Mouse (Mus musculus) embryonic facial prominence, embryonic 12.5 days (tissue): Measurements from ENCODE around the gene Plce1. TPM values are rescaled to one million over a fixed set of nuclear protein-coding genes. Genes with fewer than 3 reads are reported as not detected.

ENCODE experiments used
- ATAC-seq: fragments of 200-750 bp; cut with Nextera tagmentation; 2 replicates; pipeline ENCODE4 v1.8.0; 2017; ENCODE audit not compliant: insufficient number of reproducible peaks, insufficient read depth, low FRiP score, low TSS enrichment
- H3K27ac ChIP-seq: fragments of 300-500 bp; sonication (generic); 2 replicates; pipeline ENCODE4 v1.5.1; 2016; ENCODE audit warnings: mild to moderate bottlenecking
- H3K27me3 ChIP-seq: fragments of 300-500 bp; sonication (generic); 2 replicates; pipeline ENCODE4 v1.6.1; 2016; ENCODE audit warnings: mild to moderate bottlenecking, moderate library complexity
- H3K36me3 ChIP-seq: fragments of 300-500 bp; sonication (generic); 2 replicates; pipeline ENCODE4 v1.6.1; 2016; ENCODE audit warnings: mild to moderate bottlenecking
- H3K4me1 ChIP-seq: fragments of 300-500 bp; sonication (generic); 2 replicates; pipeline ENCODE4 v1.6.1; 2016
- H3K4me2 ChIP-seq: fragments of 300-500 bp; sonication (generic); replicated peaks from 2 replicates; pipeline ENCODE4 v1.6.1; 2016; ENCODE audit warnings: mild to moderate bottlenecking, moderate library complexity
- H3K4me3 ChIP-seq: fragments of 300-500 bp; sonication (generic); 2 replicates; pipeline ENCODE4 v1.5.1; 2016; ENCODE audit warnings: mild to moderate bottlenecking
- H3K9ac ChIP-seq: fragments of 300-500 bp; sonication (generic); 2 replicates; pipeline ENCODE4 v1.6.1; 2016; ENCODE audit warnings: mild to moderate bottlenecking, moderate library complexity
- H3K9me3 ChIP-seq: fragments of 300-500 bp; sonication (generic); 2 replicates; pipeline ENCODE4 v1.6.1; 2016; ENCODE audit warnings: mild to moderate bottlenecking, moderate library complexity
- WGBS: fragments of 180-500 bp; shearing (Covaris S2); methylation state at CpG from one replicate; pipeline ENCODE4 v1.1.7; 2016; 5-methylcytosine and 5-hydroxymethylcytosine counted together
- polyA plus RNA-seq: library from polyadenylated mRNA; unstranded; fragments of >200 nt; fragmentation: Nextera tagmentation; extraction: Ambion mirVana; gene quantifications from 2 replicates; pipeline ENCODE4 v1.2.1, GENCODE M21; 2016

Gene Plce1
- polyA plus RNA-seq, 1 experiment from 2014 or later, result 4.7 TPM

DNA sequence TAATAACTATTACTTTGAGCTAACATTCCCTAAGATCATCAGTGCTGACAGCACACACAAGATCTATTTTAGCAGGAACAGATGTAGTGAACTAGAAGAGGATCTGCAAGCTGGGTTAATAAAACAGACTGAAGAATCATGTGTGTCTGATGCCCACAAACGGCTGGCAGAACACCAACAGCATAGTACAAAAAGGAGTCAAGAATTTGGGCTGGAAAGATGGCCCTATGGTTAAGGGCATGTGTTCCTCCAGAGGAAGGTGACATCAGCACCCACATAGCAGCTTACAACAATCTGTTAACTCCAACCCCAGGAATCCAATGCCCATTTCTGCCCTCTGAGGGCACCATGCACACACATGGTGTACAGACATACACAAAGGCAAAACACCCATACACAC is 317.4 kb downstream of the Plce1 start:
- H3K4me3 ChIP-seq, result no peak overlapping the region
- no peak overlapping the region for H3K9ac ChIP-seq
- H3K36me3 ChIP-seq, result peaks cover 69% of the 10 kb centered on the region
- H3K27ac ChIP-seq, result no peak overlapping the region
- no peaks in the 10 kb centered on the region for H3K9me3 ChIP-seq
- H3K4me1 ChIP-seq, result no peaks in the 10 kb centered on the region
- no peak overlapping the region for H3K4me2 ChIP-seq
- 96% methylated on average over 1 of the region's 1 CpGs for WGBS
- no peaks in the 10 kb centered on the region for H3K27me3 ChIP-seq
- no peak for ATAC-seq

DNA sequence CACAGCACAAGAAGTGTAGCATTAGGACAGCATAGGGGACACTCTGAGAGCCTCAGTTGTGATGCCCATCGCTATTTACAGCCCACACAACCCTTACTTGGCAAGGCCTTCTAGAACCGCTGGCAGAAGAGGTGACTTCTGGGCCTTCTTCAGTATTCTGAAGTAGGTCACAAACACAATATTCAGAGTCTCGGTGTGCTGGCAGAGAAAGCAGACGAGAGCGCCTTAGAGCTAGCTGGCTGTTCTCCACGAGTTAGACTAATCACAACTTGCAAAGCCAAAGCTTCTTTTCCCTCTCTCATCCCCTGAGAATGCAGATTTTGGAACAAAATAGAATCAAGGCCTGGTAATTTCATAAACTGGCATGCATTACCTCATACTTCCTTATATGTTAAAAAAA is 317.9 kb downstream of the Plce1 start:
- Histone ChIP-seq H3K9ac (no peak overlapping the region), H3K27me3 (no peaks in the 10 kb centered on the region), H3K4me2 (no peak overlapping the region), H3K9me3 (no peaks in the 10 kb centered on the region), H3K4me1 (no peaks in the 10 kb centered on the region), H3K36me3 (peaks cover 69% of the 10 kb centered on the region), H3K27ac (no peak overlapping the region), H3K4me3 (no peak overlapping the region)
- ATAC-seq, result no peak
- WGBS, result 92% methylated on average over 6 of the region's 6 CpGs

DNA sequence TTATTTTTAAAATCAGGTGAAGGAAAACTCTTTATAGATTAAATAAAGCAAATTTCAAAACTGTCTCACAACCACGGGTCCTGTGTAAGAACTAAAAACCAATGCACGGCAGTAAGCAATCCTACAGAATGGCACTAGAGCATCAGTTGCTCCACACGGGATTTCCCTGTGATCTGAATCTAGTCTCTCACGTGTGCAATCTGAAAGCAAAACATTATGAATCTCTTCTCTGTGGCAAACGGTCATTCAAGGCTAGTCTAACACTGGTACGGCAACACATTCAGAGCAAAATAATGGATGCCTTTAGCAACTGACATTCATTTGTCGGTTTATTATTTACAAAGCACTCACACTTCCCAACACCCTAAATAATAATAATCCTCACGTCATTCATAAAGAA is 337.3 kb downstream of the Plce1 start:
- 38% methylated on average over 8 of the region's 8 CpGs for WGBS
- Histone ChIP-seq H3K4me2 (peak overlapping the region; percentile 75), H3K27ac (no peak overlapping the region), H3K4me1 (peaks cover 11% of the 10 kb centered on the region; the same call in 1 of the 2 replicates), H3K27me3 (no peaks in the 10 kb centered on the region), H3K36me3 (peaks cover 25% of the 10 kb centered on the region), H3K9ac (peak overlapping the region; percentile 72), H3K9me3 (no peaks in the 10 kb centered on the region), H3K4me3 (peak overlapping the region; percentile 76)
- no peak for ATAC-seq

DNA sequence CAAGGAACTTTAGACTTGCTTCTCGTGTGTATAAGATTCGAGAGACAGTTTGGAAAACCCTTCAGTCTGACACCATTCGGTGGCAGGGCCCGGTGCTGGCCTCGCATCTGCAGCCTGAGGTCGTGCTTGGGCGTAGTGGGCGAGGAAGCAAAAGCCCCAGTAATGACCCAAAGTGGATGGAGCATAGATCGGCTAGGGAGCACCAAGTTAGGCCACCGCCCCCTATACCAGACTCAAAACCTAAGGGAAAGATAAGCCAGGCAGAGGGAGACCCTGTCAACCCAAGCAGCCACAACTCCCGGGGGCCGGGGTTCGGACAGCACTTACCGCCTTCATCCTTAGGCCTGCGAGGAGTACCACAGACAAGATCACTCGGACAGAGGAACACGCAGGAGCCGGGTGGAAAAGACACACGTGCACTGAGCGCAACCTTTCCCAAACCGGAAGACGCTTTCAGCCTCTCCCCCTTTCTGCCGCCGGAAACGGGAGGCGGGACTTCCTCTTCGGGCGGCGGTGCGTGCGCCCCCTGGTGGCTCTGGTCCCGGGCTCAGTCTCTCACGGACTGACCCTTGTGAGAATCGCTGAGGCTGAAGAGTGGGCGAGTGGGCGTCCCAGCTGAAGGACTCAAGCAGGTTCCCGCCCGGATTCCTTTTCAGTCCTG is 338.0 kb downstream of the Plce1 start, which contains the start of gene Noc3l:
Gene Noc3l (minus strand): TSS at position 472 of the 661 bp plus-strand sequence.
- H3K4me2 ChIP-seq, result peak within 1 kb of the TSS; percentile 75
- ATAC-seq, result peak; percentile 96
- H3K4me3 ChIP-seq, result peak within 1 kb of the TSS; percentile 76
- H3K27me3 ChIP-seq, result no peaks in the 10 kb centered on the region
- peak within 1 kb of the TSS; percentile 72 for H3K9ac ChIP-seq
- peaks cover 23% of the 10 kb centered on the region for H3K36me3 ChIP-seq
- 0 out of 2 replicates have a peak within 1 kb of the TSS, but pooled peaks have one; percentile 12 for H3K27ac ChIP-seq
- H3K4me1 ChIP-seq, result peaks cover 11% of the 10 kb centered on the region; the same call in 1 of the 2 replicates
- under 1% methylated on average over 38 of the region's 38 CpGs for WGBS
- no peaks in the 10 kb centered on the region for H3K9me3 ChIP-seq

DNA sequence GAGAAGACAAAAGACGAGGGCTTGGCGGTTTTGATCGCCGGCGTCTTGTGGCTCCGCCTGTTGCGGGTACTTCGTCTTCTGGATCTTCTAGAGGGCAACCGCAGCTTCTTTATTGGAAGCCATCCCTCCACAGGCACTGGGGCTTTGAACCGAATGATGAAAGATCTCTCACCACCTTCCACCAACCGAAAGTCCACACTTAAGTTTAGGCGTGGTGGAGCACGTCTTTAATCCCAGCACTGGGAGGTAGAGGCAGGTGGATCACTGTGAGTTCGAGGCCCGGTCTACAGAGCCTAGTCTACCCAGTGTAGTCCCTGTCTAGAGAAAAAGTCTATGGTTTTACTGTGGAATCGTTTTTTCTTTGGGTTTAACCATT is 338.5 kb downstream of the Plce1 start:
- H3K27ac ChIP-seq, result 0 out of 2 replicates have a peak overlapping the region, but pooled peaks have one; percentile 12
- H3K9me3 ChIP-seq, result no peaks in the 10 kb centered on the region
- H3K4me1 ChIP-seq, result peaks cover 11% of the 10 kb centered on the region; the same call in 1 of the 2 replicates
- H3K9ac ChIP-seq, result peak overlapping the region; percentile 50
- peaks cover 17% of the 10 kb centered on the region for H3K36me3 ChIP-seq
- WGBS, result 15% methylated on average over 16 of the region's 16 CpGs
- H3K4me3 ChIP-seq, result peak overlapping the region; percentile 76
- peak overlapping the region; percentile 75 for H3K4me2 ChIP-seq
- no peak for ATAC-seq
- H3K27me3 ChIP-seq, result no peaks in the 10 kb centered on the region

DNA sequence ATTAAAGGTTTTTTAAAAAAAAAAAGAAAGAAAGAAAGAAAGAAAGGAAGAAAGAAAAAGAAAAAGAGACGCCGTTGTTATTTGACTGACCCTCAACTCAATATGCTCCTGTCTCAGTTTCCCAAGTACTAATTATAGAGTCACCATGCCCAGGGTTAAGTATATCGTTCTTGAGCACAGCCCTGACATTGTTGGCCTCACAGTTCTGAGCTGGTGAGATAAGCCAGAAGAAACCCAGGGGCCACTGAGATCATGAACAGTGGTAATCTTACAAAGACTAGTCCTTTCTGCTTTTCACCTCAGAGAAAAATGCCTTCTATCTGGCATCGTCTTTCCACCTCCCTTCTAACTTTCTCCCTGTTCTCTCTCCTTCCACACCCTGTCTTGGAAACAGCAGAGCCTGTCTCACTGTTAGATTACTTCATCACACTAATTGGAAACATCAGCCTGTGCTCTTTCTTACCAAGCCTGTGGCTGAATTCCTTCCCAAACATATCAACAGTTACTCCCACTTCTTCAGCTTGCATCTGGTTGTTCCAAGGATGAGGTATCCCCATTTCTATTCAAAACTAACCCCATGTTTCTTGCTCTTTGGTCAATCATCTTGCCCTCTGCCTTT is 339.4 kb downstream of the Plce1 start:
- no peaks in the 10 kb centered on the region for H3K9me3 ChIP-seq
- WGBS, result 69% methylated on average over 4 of the region's 4 CpGs
- no peak for ATAC-seq
- H3K27me3 ChIP-seq, result no peaks in the 10 kb centered on the region
- H3K9ac ChIP-seq, result no peak overlapping the region
- no peak overlapping the region for H3K4me3 ChIP-seq
- H3K27ac ChIP-seq, result no peak overlapping the region
- H3K4me1 ChIP-seq, result peaks cover 11% of the 10 kb centered on the region; the same call in 1 of the 2 replicates
- peaks cover 9% of the 10 kb centered on the region for H3K36me3 ChIP-seq
- H3K4me2 ChIP-seq, result no peak overlapping the region

DNA sequence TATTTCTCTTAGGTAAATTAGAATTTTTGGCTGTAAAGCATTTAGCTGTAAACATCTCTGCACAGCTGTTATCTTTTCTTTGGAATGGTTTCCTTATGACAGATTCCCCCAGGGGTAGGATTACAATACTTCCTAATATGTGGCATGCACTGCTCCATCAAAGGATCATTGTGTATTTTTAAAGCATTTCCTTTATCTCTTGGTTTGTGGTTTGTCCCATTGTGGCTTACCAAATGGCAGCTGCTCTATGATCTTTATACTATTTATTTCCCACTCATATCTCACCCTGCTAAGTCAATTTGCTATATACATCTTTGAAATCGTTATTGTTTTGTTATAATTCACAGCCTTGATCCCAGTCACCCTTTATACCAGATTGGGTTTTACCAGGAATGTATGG is 352.3 kb downstream of the Plce1 start:
- ATAC-seq, result no peak
- H3K27ac ChIP-seq, result no peak overlapping the region
- WGBS, result 21% methylated on average over 1 of the region's 1 CpGs

More for the DNA sequence above, 352.3 kb downstream of the Plce1 start:
- Histone ChIP-seq H3K4me3 (no peak overlapping the region), H3K4me1 (no peaks in the 10 kb centered on the region), H3K4me2 (no peak overlapping the region), H3K36me3 (no peaks in the 10 kb centered on the region), H3K9me3 (no peaks in the 10 kb centered on the region), H3K9ac (no peak overlapping the region), H3K27me3 (no peaks in the 10 kb centered on the region)

Other genes with a start within 250 kb of the Plce1 start
- gene Lgi1, start 216.6 kb upstream of the Plce1 start, polyA plus RNA-seq, result 1.7 and 2.3 TPM in 2 replicates
- 3.4 and 3.6 TPM in 2 replicates for gene Slc35g1, start 85.1 kb upstream of the Plce1 start, polyA plus RNA-seq